Mouse (Mus musculus) retina, adult 2 months (tissue): ENCODE measurements around the gene Rnase4.
"Not testable (repeated sequence)": the region's sequence is repeated elsewhere in the genome, so short reads cannot be mapped to it uniquely, and the experiment has no call there.

Experiments used
- DNase-seq: peaks from one replicate; pipeline ENCODE4 v3.0.0-alpha.2; 2012; ENCODE audit warnings: low read depth, low spot score

Gene Rnase4

GRCm38 (mm10) chr14:51088166-51088969, 2.5 kb upstream of the Rnase4 start:
- DNase-seq, result no peak

GRCm38 (mm10) chr14:51088970-51089673, 1.8 kb upstream of the Rnase4 start:
- DNase-seq, result peak; percentile 94

- DNase-seq, result no peak
Measured at GRCm38 (mm10) chr14:51089674-51090076, 1.2 kb upstream of the Rnase4 start.

GRCm38 (mm10) chr14:51090077-51090781, 648 bp upstream of the Rnase4 start:
- no peak for DNase-seq

GRCm38 (mm10) chr14:51092073-51092620, 1.3 kb downstream of the Rnase4 start:
- no peak for DNase-seq

GRCm38 (mm10) chr14:51093496-51093895, 2.6 kb downstream of the Rnase4 start:
- no peak for DNase-seq

GRCm38 (mm10) chr14:51094096-51094875, 3.4 kb downstream of the Rnase4 start:
- DNase-seq, result no peak

GRCm38 (mm10) chr14:51094921-51095320, 4.0 kb downstream of the Rnase4 start:
- no peak for DNase-seq

- DNase-seq, result no peak
Measured at GRCm38 (mm10) chr14:51095736-51096524, 5.1 kb downstream of the Rnase4 start.

- not testable (repeated sequence) for DNase-seq
Measured at GRCm38 (mm10) chr14:51098300-51098699, 7.4 kb downstream of the Rnase4 start.

GRCm38 (mm10) chr14:51098921-51099320, 8.0 kb downstream of the Rnase4 start:
- DNase-seq, result no peak

GRCm38 (mm10) chr14:51101284-51101683, 10.4 kb downstream of the Rnase4 start:
- no peak for DNase-seq

- DNase-seq, result no peak
Measured at GRCm38 (mm10) chr14:51103217-51103616, 12.3 kb downstream of the Rnase4 start.

GRCm38 (mm10) chr14:51104366-51104765, 13.5 kb downstream of the Rnase4 start:
- DNase-seq, result no peak

- DNase-seq, result no peak
Measured at GRCm38 (mm10) chr14:51106449-51106967, 15.6 kb downstream of the Rnase4 start.

GRCm38 (mm10) chr14:51111966-51112365, 21.1 kb downstream of the Rnase4 start:
- DNase-seq, result no peak

- no peak for DNase-seq
Measured at GRCm38 (mm10) chr14:51113476-51113875, 22.6 kb downstream of the Rnase4 start.

GRCm38 (mm10) chr14:51113916-51114560, 23.2 kb downstream of the Rnase4 start, which contains the start of gene Eddm3b:
Eddm3b (plus strand) TSS chr14:51114426.
- DNase-seq, result no peak

GRCm38 (mm10) chr14:51125684-51126083, 34.8 kb downstream of the Rnase4 start:
- DNase-seq, result no peak
